12 mouse cellular contexts compared by ENCODE assay signal in genomic region chr11:23079936-23080794, GRCm38 (mm10).
DNase-seq lines count a peak whose midpoint lies in the region; ATAC-seq lines count a peak whose summit lies in the region.
"Had no signal": no experiment of that assay in that cellular context is flagged by ENCODE, and none has a peak within 500 bp of the region (broad histone marks: within the 10 kb centered on the region; RNA-seq: fewer than 3 reads in every experiment).

No protein-coding gene starts in this region.

- H3K4me1 ChIP-seq in intestine, embryonic 14.5 days (replicated peaks; ENCODE audit: control insufficient read depth, insufficient read depth, low read length): peaks cover 4% of the 10 kb centered on the region; the same call in 1 of the 2 replicates
- H3K4me1 ChIP-seq in intestine, embryonic 15.5 days (replicated peaks): no peaks in the 10 kb centered on the region
- no peaks in the 10 kb centered on the region for H3K4me1 ChIP-seq in midbrain, embryonic 14.5 days (ENCODE audit: control insufficient read depth, insufficient read depth, low read length)
- H3K4me1 ChIP-seq in midbrain, embryonic 16.5 days (ENCODE audit: control insufficient read depth, insufficient read depth, low read length): no peaks in the 10 kb centered on the region
- H3K4me1 ChIP-seq: forebrain, embryonic 13.5 days; midbrain, embryonic 13.5 days had no signal

- no peaks in the 10 kb centered on the region for H3K9me3 ChIP-seq in intestine, embryonic 14.5 days (ENCODE audit: control insufficient read depth, low read length)
- H3K9me3 ChIP-seq in intestine, embryonic 15.5 days: no peaks in the 10 kb centered on the region
- H3K9me3 ChIP-seq in midbrain, embryonic 14.5 days (ENCODE audit: control insufficient read depth, low read length): no peaks in the 10 kb centered on the region
- H3K9me3 ChIP-seq in midbrain, embryonic 16.5 days (replicated peaks; ENCODE audit: control insufficient read depth, low read length, poor library complexity, severe bottlenecking): no peaks in the 10 kb centered on the region
- H3K9me3 ChIP-seq: forebrain, embryonic 13.5 days; midbrain, embryonic 13.5 days had no signal

- no peak for ATAC-seq in intestine, embryonic 14.5 days (replicated peaks; ENCODE audit: low FRiP score, low TSS enrichment, low read depth)
- ATAC-seq in intestine, embryonic 15.5 days: no peak
- ATAC-seq in midbrain, embryonic 14.5 days (ENCODE audit: low FRiP score, low TSS enrichment): no peak
- no peak for ATAC-seq in midbrain, embryonic 16.5 days
- ATAC-seq: forebrain, embryonic 13.5 days; midbrain, embryonic 13.5 days; Patski had no signal

- no peaks in the 10 kb centered on the region for H3K36me3 ChIP-seq in intestine, embryonic 14.5 days (ENCODE audit: control insufficient read depth, insufficient read depth, low read length)
- no peaks in the 10 kb centered on the region for H3K36me3 ChIP-seq in intestine, embryonic 15.5 days
- no peaks in the 10 kb centered on the region for H3K36me3 ChIP-seq in midbrain, embryonic 14.5 days (ENCODE audit: control insufficient read depth, insufficient read depth, low read length)
- no peaks in the 10 kb centered on the region for H3K36me3 ChIP-seq in midbrain, embryonic 16.5 days (ENCODE audit: control insufficient read depth, insufficient read depth, low read length)
- H3K36me3 ChIP-seq: midbrain, embryonic 13.5 days had no signal

- no peak overlapping the region for H3K9ac ChIP-seq in intestine, embryonic 14.5 days (ENCODE audit: low read length)
- H3K9ac ChIP-seq in intestine, embryonic 15.5 days: no peak overlapping the region
- no peak overlapping the region for H3K9ac ChIP-seq in midbrain, embryonic 14.5 days (replicated peaks; ENCODE audit: low read length)
- no peak overlapping the region for H3K9ac ChIP-seq in midbrain, embryonic 16.5 days (ENCODE audit: low read depth, low read length)
- H3K9ac ChIP-seq: forebrain, embryonic 13.5 days; liver, embryonic 14.5 days; midbrain, embryonic 13.5 days had no signal

- H3K4me2 ChIP-seq in intestine, embryonic 14.5 days (ENCODE audit: low read length): no peak overlapping the region
- H3K4me2 ChIP-seq in intestine, embryonic 15.5 days (replicated peaks): no peak overlapping the region
- no peak overlapping the region for H3K4me2 ChIP-seq in midbrain, embryonic 14.5 days (ENCODE audit: low read length)
- H3K4me2 ChIP-seq in midbrain, embryonic 16.5 days (ENCODE audit: low read length): no peak overlapping the region
- H3K4me2 ChIP-seq: forebrain, embryonic 13.5 days; midbrain, embryonic 13.5 days had no signal

- H3K27me3 ChIP-seq in intestine, embryonic 14.5 days (replicated peaks; ENCODE audit: control insufficient read depth, insufficient read depth, low read length): no peaks in the 10 kb centered on the region
- no peaks in the 10 kb centered on the region for H3K27me3 ChIP-seq in intestine, embryonic 15.5 days (replicated peaks)
- no peaks in the 10 kb centered on the region for H3K27me3 ChIP-seq in midbrain, embryonic 14.5 days (ENCODE audit: control insufficient read depth, insufficient read depth, low read length)
- H3K27me3 ChIP-seq in midbrain, embryonic 16.5 days (ENCODE audit: control insufficient read depth, insufficient read depth, low read depth, low read length): no peaks in the 10 kb centered on the region
- H3K27me3 ChIP-seq: forebrain, embryonic 13.5 days; midbrain, embryonic 13.5 days; Patski had no signal

- peak; percentile 58 for DNase-seq in intestine, embryonic 14.5 days (ENCODE audit: low spot score)
- DNase-seq in midbrain, embryonic 14.5 days: peak; percentile 7
- peak; percentile 4 for DNase-seq in NIH3T3 (ENCODE audit: low read depth)
- peak; percentile 35 for DNase-seq in yolk sac, embryonic 10.5 days (ENCODE audit: low spot score)
- DNase-seq in layer of hippocampus, adult 8-10 months (ENCODE audit: low spot score in 2 of 2): no peak
- DNase-seq: heart, adult 18-20 months had no signal

- H3K27ac ChIP-seq in intestine, embryonic 14.5 days (ENCODE audit: low read depth): peak overlapping the region; percentile 59; the same call in 1 of the 2 replicates
- H3K27ac ChIP-seq in intestine, embryonic 15.5 days: no peak overlapping the region
- H3K27ac ChIP-seq in midbrain, embryonic 14.5 days (replicated peaks; ENCODE audit: low read depth, low read length): no peak overlapping the region
- no peak overlapping the region for H3K27ac ChIP-seq in midbrain, embryonic 16.5 days (ENCODE audit: low read length)
- H3K27ac ChIP-seq: forebrain, embryonic 13.5 days; liver, embryonic 14.5 days; midbrain, embryonic 13.5 days had no signal

- H3K4me3 ChIP-seq in intestine, embryonic 14.5 days (ENCODE audit: low read depth, low read length): no peak overlapping the region
- no peak overlapping the region for H3K4me3 ChIP-seq in intestine, embryonic 15.5 days (replicated peaks)
- H3K4me3 ChIP-seq in midbrain, embryonic 14.5 days (replicated peaks; ENCODE audit: low read depth, low read length): no peak overlapping the region
- no peak overlapping the region for H3K4me3 ChIP-seq in midbrain, embryonic 16.5 days (ENCODE audit: low read depth, low read length)
- H3K4me3 ChIP-seq: forebrain, embryonic 13.5 days; midbrain, embryonic 13.5 days had no signal

- 71% methylated on average over 3 of the region's 3 CpGs for WGBS in intestine, embryonic 14.5 days
- WGBS in intestine, embryonic 15.5 days: 66% methylated on average over 3 of the region's 3 CpGs
- 57% methylated on average over 3 of the region's 3 CpGs for WGBS in midbrain, embryonic 14.5 days
- WGBS in midbrain, embryonic 16.5 days: 53% methylated on average over 3 of the region's 3 CpGs

Comparison
In these comparisons a context has a peak if more than half of its experiments do, and no peak if none do; other contexts are left out.
1. DNase-seq: peak in intestine, embryonic 14.5 days (single experiment), midbrain, embryonic 14.5 days (single experiment), NIH3T3 (single experiment) and yolk sac, embryonic 10.5 days (single experiment); none in layer of hippocampus, adult 8-10 months (0 of 2).